Mouse (Mus musculus): ENCODE measurements around the gene Sav1.
A peak's percentile ranks its signal among the peaks of the same experiment; 100 is the strongest.

Sav1 gene

DNA sequence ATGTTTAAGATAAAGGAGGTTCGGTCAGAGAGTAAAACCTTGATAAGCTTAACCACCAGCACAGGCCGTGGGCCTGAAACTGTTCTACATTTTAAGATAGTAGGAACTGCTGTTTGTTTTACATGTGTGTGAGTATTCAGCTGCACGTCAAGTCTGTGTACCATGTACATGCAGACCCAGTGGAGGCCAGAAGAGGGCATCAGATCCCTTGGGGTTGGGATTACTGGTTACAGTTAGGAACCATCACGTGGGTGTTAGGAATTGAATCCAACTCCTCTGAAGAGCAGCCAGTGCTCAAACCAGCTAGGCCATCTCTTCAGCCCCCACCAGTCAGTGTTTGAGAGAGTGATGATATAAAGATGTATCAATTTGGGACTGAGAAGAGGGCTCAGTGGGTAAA is 24.3 kb downstream of the Sav1 start:
- peak in 1 of 2 experiments; percentile 33 for DNase-seq (ENCODE audit: low spot score in 2 of 2)

- no peak for DNase-seq (ENCODE audit: low spot score in 2 of 2)
Observed at GRCm38 (mm10) chr12:69957378-69957777, 29.4 kb downstream of the Sav1 start.

DNA sequence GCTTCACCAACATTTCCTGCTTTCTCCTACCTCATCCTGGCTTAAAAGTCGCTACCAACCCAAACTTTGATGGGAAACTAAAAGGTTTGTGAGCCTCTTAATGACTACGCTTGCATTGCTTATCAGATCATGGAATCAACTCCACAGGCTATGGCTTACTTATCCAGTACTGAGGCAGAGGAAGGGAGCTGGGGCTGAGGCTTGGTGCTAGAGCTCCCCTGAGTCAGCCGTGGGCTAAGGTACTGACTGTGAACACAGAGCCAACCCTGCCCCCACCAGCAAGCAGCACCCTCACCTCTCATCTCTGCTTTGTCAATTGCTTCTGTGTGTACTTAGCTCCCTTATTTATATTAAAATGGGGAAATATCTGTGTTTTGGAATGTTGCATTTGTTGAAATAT is 39.3 kb downstream of the Sav1 start:
- no peak for DNase-seq (ENCODE audit: low spot score in 2 of 2)

DNA sequence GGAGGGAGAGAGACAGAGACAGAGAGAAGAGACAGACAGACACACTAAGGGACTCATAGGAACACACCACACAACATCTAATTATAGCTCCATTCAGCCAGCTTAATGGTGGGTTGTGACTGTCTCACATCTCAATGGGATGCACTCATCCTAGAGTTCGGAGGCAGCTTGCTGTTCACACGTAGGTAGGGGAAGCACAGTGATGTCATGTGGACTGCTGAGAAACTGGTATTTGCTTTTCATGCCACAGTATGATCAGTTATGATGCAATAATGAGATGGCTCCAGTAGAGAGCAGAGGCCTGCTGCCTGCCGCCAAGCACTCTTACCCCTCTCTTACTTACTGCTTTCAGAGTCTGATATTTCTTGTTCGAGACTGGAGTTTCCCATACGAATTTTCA is 40.9 kb downstream of the Sav1 start:
- DNase-seq (ENCODE audit: low spot score in 2 of 2) = no peak

GRCm38 (mm10) chr12:69941655-69942329 is 45.0 kb downstream of the Sav1 start:
- DNase-seq (ENCODE audit: low spot score in 2 of 2) = no peak

DNA sequence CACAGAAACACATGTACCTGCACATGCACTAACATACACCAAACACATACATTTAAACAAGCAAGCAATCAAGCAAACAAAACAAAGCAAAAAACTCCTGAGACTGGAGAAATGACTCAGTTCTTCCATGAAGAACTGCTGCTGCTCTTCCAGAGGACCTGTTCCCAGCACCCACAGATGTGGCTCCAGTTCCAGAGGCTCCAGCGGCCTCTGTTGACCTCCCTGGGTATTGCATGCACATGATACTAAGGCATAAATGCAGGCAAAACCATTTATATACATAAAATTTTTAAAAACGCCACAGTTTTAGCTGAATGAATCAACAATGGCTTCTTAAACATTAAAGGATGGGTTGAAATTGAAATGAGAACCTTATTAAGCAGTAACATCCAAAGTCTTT is 47.5 kb downstream of the Sav1 start:
- DNase-seq (ENCODE audit: low spot score in 2 of 2) = peak in 1 of 2 experiments; percentile 7

GRCm38 (mm10) chr12:69937731-69938130 is 49.1 kb downstream of the Sav1 start:
- no peak for DNase-seq (ENCODE audit: low spot score in 2 of 2)

DNA sequence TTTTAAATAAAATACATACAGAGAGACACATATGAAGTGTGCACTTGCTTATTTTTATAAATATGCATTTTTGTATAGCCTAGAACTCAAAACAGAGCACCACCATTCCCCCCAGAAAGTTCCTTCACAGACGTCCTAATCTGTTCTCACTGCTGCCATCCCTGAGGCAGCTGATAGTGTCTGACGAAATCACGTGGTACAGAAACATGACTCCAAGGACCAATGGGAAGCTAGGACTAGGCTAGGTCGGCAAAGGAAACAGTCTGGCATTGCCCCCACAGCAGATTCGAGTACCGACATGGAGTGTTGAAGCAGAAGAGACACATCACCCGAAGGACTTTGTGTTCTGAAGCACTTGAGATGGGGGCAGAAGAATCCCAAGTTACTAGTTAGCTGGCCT is 60.1 kb downstream of the Sav1 start:
- DNase-seq (ENCODE audit: low spot score in 2 of 2) = no peak

DNA sequence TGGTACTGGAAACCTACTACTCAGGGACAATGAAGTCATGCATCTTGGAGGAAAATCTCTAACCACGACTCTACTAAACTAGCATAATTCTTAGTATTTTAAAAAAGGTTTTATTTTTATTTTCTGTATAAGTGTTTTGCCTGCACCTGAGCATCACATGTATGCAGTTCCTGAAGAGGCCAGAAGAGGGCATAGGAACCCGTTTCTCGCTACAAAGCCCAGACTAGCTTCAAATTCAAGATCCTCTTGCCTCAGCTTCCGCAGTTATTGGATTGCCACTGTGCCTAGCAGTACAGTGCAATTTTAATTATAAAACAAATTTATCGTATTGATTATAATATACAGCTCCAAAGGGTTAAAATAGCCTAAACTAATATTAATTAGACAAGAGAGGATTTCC is 62.8 kb downstream of the Sav1 start:
- DNase-seq (ENCODE audit: low spot score in 2 of 2) = peak in 1 of 2 experiments; percentile 35

GRCm38 (mm10) chr12:69923603-69924002 is 63.2 kb downstream of the Sav1 start:
- no peak for DNase-seq (ENCODE audit: low spot score in 2 of 2)

DNA sequence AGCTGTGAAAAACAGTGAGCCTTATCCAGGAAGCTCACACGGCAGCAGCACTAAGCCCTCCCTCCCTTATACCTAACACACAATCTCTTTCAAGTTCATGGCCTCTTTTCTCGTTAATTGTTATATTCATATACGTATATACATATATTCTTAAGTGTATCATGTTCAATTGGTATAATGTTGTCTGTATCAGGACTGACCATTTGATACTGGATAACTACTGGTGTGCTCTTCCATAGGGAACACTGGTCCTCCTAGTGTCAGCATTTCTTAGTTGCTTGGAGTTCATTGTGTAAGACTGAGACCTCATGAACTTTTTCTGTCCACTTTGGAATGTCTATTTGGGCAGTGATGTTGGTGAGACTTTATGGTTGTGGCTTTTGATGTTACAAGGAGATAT is 63.7 kb downstream of the Sav1 start:
- no peak for DNase-seq (ENCODE audit: low spot score in 2 of 2)

- DNase-seq (ENCODE audit: low spot score in 2 of 2) = no peak
Observed at GRCm38 (mm10) chr12:69922099-69922498, 64.7 kb downstream of the Sav1 start.

DNA sequence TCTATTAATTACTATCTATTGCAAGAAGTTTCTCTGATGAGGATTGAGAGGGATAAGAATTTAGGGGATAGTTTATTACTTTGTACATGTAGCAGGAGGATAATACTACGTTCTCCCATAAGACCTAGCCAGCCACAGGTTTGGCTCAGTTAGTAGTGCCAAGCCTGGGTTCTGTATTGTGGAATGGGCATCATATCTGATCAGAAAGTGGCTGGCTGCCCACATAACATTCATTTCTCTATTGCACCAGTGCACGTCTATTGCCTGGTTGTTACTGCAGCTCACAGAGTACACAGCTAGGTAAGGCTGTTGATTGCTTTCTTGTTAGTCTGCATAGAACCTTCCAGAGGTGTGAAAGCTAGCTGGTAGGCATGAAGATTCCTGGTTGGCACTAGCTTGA is 68.9 kb downstream of the Sav1 start:
- DNase-seq (ENCODE audit: low spot score in 2 of 2) = no peak
